Mouse (Mus musculus): ENCODE results near the gene Ppp1r35. TPM values are rescaled to one million over a fixed set of nuclear protein-coding genes. Genes with fewer than 3 reads are reported as not detected.

The Ppp1r35 gene
- polyA plus RNA-seq, 1 experiment from 2014 or later = 40.9 TPM

GRCm38 (mm10) chr5:137782776-137783522 lies 4.3 kb downstream of the Ppp1r35 start:
- peak overlapping the region; percentile 95; the same call in 1 of the 2 replicates for H3K9ac ChIP-seq
- peaks cover 22% of the 10 kb centered on the region for H3K4me1 ChIP-seq (ENCODE audit: insufficient read depth)
- H3K4me2 ChIP-seq = peak overlapping the region; percentile 97
- 75% methylated on average over 13 of the region's 13 CpGs for WGBS
- no peaks in the 10 kb centered on the region for H3K9me3 ChIP-seq (ENCODE audit: low read depth, low read length)
- TF ChIP-seq CTCF (IDR thresholded peaks at IDR 0.05; ENCODE audit: low read depth) = no peak
- H3K4me3 ChIP-seq (ENCODE audit: low read depth, low read length) = peak overlapping the region; percentile 85
- H3K27ac ChIP-seq (ENCODE audit: low read depth) = no peak overlapping the region
- H3K27me3 ChIP-seq (ENCODE audit: insufficient read depth, low read length) = no peaks in the 10 kb centered on the region
- ATAC-seq (ENCODE audit: insufficient read depth) (no peak), DNase-seq (no peak)
- peaks cover 50% of the 10 kb centered on the region for H3K36me3 ChIP-seq (ENCODE audit: insufficient read depth)

GRCm38 (mm10) chr5:137783901-137784540 lies 5.4 kb downstream of the Ppp1r35 start:
- H3K9ac ChIP-seq = peak overlapping the region; percentile 95
- peaks cover 22% of the 10 kb centered on the region for H3K4me1 ChIP-seq (ENCODE audit: insufficient read depth)
- no peak for ATAC-seq (ENCODE audit: insufficient read depth)
- H3K9me3 ChIP-seq (ENCODE audit: low read depth, low read length) = no peaks in the 10 kb centered on the region
- TF ChIP-seq CTCF (IDR thresholded peaks at IDR 0.05; ENCODE audit: low read depth) = no peak
- H3K4me3 ChIP-seq (ENCODE audit: low read depth, low read length) = peak overlapping the region; percentile 85
- peak overlapping the region; percentile 97 for H3K4me2 ChIP-seq
- no peaks in the 10 kb centered on the region for H3K27me3 ChIP-seq (ENCODE audit: insufficient read depth, low read length)
- 46% methylated on average over 9 of the region's 9 CpGs for WGBS
- no peak overlapping the region for H3K27ac ChIP-seq (ENCODE audit: low read depth)
- peaks cover 50% of the 10 kb centered on the region for H3K36me3 ChIP-seq (ENCODE audit: insufficient read depth)
- DNase-seq = no peak

GRCm38 (mm10) chr5:137784546-137784945 lies 5.9 kb downstream of the Ppp1r35 start:
- H3K9ac ChIP-seq = peak overlapping the region; percentile 95
- H3K4me3 ChIP-seq (ENCODE audit: low read depth, low read length) = peak overlapping the region; percentile 85
- no peak for TF ChIP-seq CTCF (IDR thresholded peaks at IDR 0.05; ENCODE audit: low read depth)
- H3K27me3 ChIP-seq (ENCODE audit: insufficient read depth, low read length) = no peaks in the 10 kb centered on the region
- H3K27ac ChIP-seq (ENCODE audit: low read depth) = no peak overlapping the region
- H3K4me1 ChIP-seq (ENCODE audit: insufficient read depth) = peaks cover 22% of the 10 kb centered on the region
- 66% methylated on average over 14 of the region's 14 CpGs for WGBS
- no peak for ATAC-seq (ENCODE audit: insufficient read depth)
- no peak for DNase-seq
- H3K36me3 ChIP-seq (ENCODE audit: insufficient read depth) = peaks cover 50% of the 10 kb centered on the region
- H3K9me3 ChIP-seq (ENCODE audit: low read depth, low read length) = no peaks in the 10 kb centered on the region
- peak overlapping the region; percentile 97 for H3K4me2 ChIP-seq

- peak overlapping the region; percentile 98 for H3K27ac ChIP-seq (ENCODE audit: low read depth)
- no peak for TF ChIP-seq CTCF (IDR thresholded peaks at IDR 0.05; ENCODE audit: low read depth)
- H3K9me3 ChIP-seq (ENCODE audit: low read depth, low read length) = no peaks in the 10 kb centered on the region
- H3K4me2 ChIP-seq = peak overlapping the region; percentile 97
- H3K4me1 ChIP-seq (ENCODE audit: insufficient read depth) = peaks cover 22% of the 10 kb centered on the region
- peak overlapping the region; percentile 85 for H3K4me3 ChIP-seq (ENCODE audit: low read depth, low read length)
- H3K9ac ChIP-seq = peak overlapping the region; percentile 95
- WGBS = under 1% methylated on average over 61 of the region's 62 CpGs
- DNase-seq (peak; percentile 64), ATAC-seq (ENCODE audit: insufficient read depth) (peak; percentile 6)
- peaks cover 45% of the 10 kb centered on the region for H3K36me3 ChIP-seq (ENCODE audit: insufficient read depth)
- no peaks in the 10 kb centered on the region for H3K27me3 ChIP-seq (ENCODE audit: insufficient read depth, low read length)
Measured at GRCm38 (mm10) chr5:137785164-137786031, 6.7 kb downstream of the Ppp1r35 start.

GRCm38 (mm10) chr5:137786109-137786942 lies 7.7 kb downstream of the Ppp1r35 start:
- H3K4me2 ChIP-seq = peak overlapping the region; percentile 97
- ATAC-seq (ENCODE audit: insufficient read depth) (peak; percentile 80), DNase-seq (peak; percentile 100)
- peak overlapping the region; percentile 95 for H3K9ac ChIP-seq
- TF ChIP-seq CTCF (IDR thresholded peaks at IDR 0.05; ENCODE audit: low read depth) = no peak
- H3K4me1 ChIP-seq (ENCODE audit: insufficient read depth) = peaks cover 22% of the 10 kb centered on the region
- H3K4me3 ChIP-seq (ENCODE audit: low read depth, low read length) = peak overlapping the region; percentile 85
- H3K27ac ChIP-seq (ENCODE audit: low read depth) = peak overlapping the region; percentile 98
- H3K36me3 ChIP-seq (ENCODE audit: insufficient read depth) = peaks cover 36% of the 10 kb centered on the region
- H3K27me3 ChIP-seq (ENCODE audit: insufficient read depth, low read length) = no peaks in the 10 kb centered on the region
- WGBS = under 1% methylated on average over 79 of the region's 79 CpGs
- H3K9me3 ChIP-seq (ENCODE audit: low read depth, low read length) = no peaks in the 10 kb centered on the region
